Mouse (Mus musculus): Measurements from ENCODE around the gene Urad. TPM values are rescaled to one million over a fixed set of nuclear protein-coding genes. Genes with fewer than 3 reads are reported as not detected.

Urad gene
- total RNA-seq, 2 experiments from 2014 or later = not detected

- TF ChIP-seq CTCF (IDR thresholded peaks at IDR 0.05) = peak; percentile 80
- DNase-seq (ENCODE audit: extremely low spot score in 1 of 2, low spot score in 2 of 2) = peak; percentile 50 to 51
- Histone ChIP-seq H3K4me3 (no peak overlapping the region), H3K27ac (no peak overlapping the region)
- intact Hi-C loops (cut with DNase I) = no loop called here
These were observed 28.9 kb downstream of the Urad start for GRCm38 (mm10) chr5:147293127-147293910.

GRCm38 (mm10) chr5:147292506-147293120 is 29.6 kb downstream of the Urad start:
- Histone ChIP-seq H3K27ac (no peak overlapping the region), H3K4me3 (no peak overlapping the region)
- intact Hi-C loops (cut with DNase I) = no loop called here
- TF ChIP-seq CTCF (IDR thresholded peaks at IDR 0.05) = no peak
- no peak for DNase-seq (ENCODE audit: extremely low spot score in 1 of 2, low spot score in 2 of 2)

GRCm38 (mm10) chr5:147291764-147292505 is 30.3 kb downstream of the Urad start:
- Histone ChIP-seq H3K4me3 (no peak overlapping the region), H3K27ac (no peak overlapping the region)
- intact Hi-C loops (cut with DNase I) = no loop called here
- TF ChIP-seq CTCF (IDR thresholded peaks at IDR 0.05) = no peak
- DNase-seq (ENCODE audit: extremely low spot score in 1 of 2, low spot score in 2 of 2) = no peak

GRCm38 (mm10) chr5:147284365-147284764 is 37.9 kb downstream of the Urad start:
- intact Hi-C loops (cut with DNase I) = no loop called here
- TF ChIP-seq CTCF (IDR thresholded peaks at IDR 0.05) = no peak; the same call in 1 of the 2 replicates
- Histone ChIP-seq H3K4me3 (no peak overlapping the region), H3K27ac (no peak overlapping the region)
- no peak for DNase-seq (ENCODE audit: extremely low spot score in 1 of 2, low spot score in 2 of 2)

GRCm38 (mm10) chr5:147277547-147277925 is 44.7 kb downstream of the Urad start:
- Histone ChIP-seq H3K4me3 (no peak overlapping the region), H3K27ac (no peak overlapping the region)
- intact Hi-C loops (cut with DNase I) = no loop called here
- TF ChIP-seq CTCF (IDR thresholded peaks at IDR 0.05) = no peak
- no peak for DNase-seq (ENCODE audit: extremely low spot score in 1 of 2, low spot score in 2 of 2)

GRCm38 (mm10) chr5:147276701-147277546 is 45.3 kb downstream of the Urad start:
- DNase-seq (ENCODE audit: extremely low spot score in 1 of 2, low spot score in 2 of 2) = no peak
- Histone ChIP-seq H3K27ac (no peak overlapping the region), H3K4me3 (no peak overlapping the region)
- intact Hi-C loops (cut with DNase I) = no loop called here
- TF ChIP-seq CTCF (IDR thresholded peaks at IDR 0.05) = no peak

- Histone ChIP-seq H3K27ac (no peak overlapping the region), H3K4me3 (no peak overlapping the region)
- intact Hi-C loops (cut with DNase I) = no loop called here
- DNase-seq (ENCODE audit: extremely low spot score in 1 of 2, low spot score in 2 of 2) = no peak
- TF ChIP-seq CTCF (IDR thresholded peaks at IDR 0.05) = no peak
These were observed 46.5 kb downstream of the Urad start for GRCm38 (mm10) chr5:147275761-147276160.

GRCm38 (mm10) chr5:147274174-147275141 is 47.8 kb downstream of the Urad start:
- TF ChIP-seq CTCF (IDR thresholded peaks at IDR 0.05) = no peak
- no peak overlapping the region for H3K27ac ChIP-seq
- no peak overlapping the region for H3K4me3 ChIP-seq
- intact Hi-C loops (cut with DNase I) = no loop called here
- DNase-seq (ENCODE audit: extremely low spot score in 1 of 2, low spot score in 2 of 2) = no peak

GRCm38 (mm10) chr5:147272808-147273345 is 49.4 kb downstream of the Urad start:
- no peak for TF ChIP-seq CTCF (IDR thresholded peaks at IDR 0.05)
- Histone ChIP-seq H3K27ac (no peak overlapping the region), H3K4me3 (no peak overlapping the region)
- DNase-seq (ENCODE audit: extremely low spot score in 1 of 2, low spot score in 2 of 2) = no peak
- intact Hi-C loops (cut with DNase I) = no loop called here

- no peak overlapping the region for H3K4me3 ChIP-seq
- DNase-seq (ENCODE audit: extremely low spot score in 1 of 2, low spot score in 2 of 2) = no peak
- TF ChIP-seq CTCF (IDR thresholded peaks at IDR 0.05) = no peak
- H3K27ac ChIP-seq = no peak overlapping the region
- intact Hi-C loops (cut with DNase I) = no loop called here
These were observed 50.0 kb downstream of the Urad start for GRCm38 (mm10) chr5:147272046-147272807.

Data from left cerebral cortex, adult 2 months (tissue).